Mouse (Mus musculus) gastrocnemius, postnatal 25 days (tissue): ENCODE results near the gene Spata9. TPM values are rescaled to one million over a fixed set of nuclear protein-coding genes. Genes with fewer than 3 reads are reported as not detected.
A peak's percentile ranks its signal among the peaks of the same experiment; 100 is the strongest.
"Not testable (repeated sequence)": the region's sequence is repeated elsewhere in the genome, so short reads cannot be mapped to it uniquely, and the experiment has no call there.

Source experiments
- DNase-seq: peaks from one replicate; pipeline ENCODE4 v3.0.0; 2022
- long read RNA-seq, 2 experiments: library from polyadenylated mRNA; stranded (forward); transcript quantifications; one replicate each; pipeline ENCODE4 v2.0.0; 2021
- total RNA-seq, 2 experiments: library from RNA; stranded (reverse); gene quantifications; 1 replicate in 1 of 2; 2 replicates in 1 of 2; pipeline ENCODE4 v1.2.3; 2021

The Spata9 gene
- not detected for total RNA-seq
- long read RNA-seq, experiment 1: 0 reads
- long read RNA-seq, experiment 2, partial matches to known transcripts: 0 of 1 reads
- long read RNA-seq, experiment 2, other reads (novel, unspliced or antisense): 1 of 1 reads

GRCm38 (mm10) chr13:75966850-75967249 lies at the start of gene Spata9:
Gene Spata9, plus strand, starts transcription at chr13:75967150.
- DNase-seq: no peak

- DNase-seq: no peak
Measured at GRCm38 (mm10) chr13:75927951-75928350, 39.0 kb upstream of the Spata9 start.

GRCm38 (mm10) chr13:75929071-75929470 lies 37.9 kb upstream of the Spata9 start:
- DNase-seq: not testable (repeated sequence)

- DNase-seq: no peak
Measured at GRCm38 (mm10) chr13:75930023-75930422, 36.9 kb upstream of the Spata9 start.

GRCm38 (mm10) chr13:75930660-75931059 lies 36.3 kb upstream of the Spata9 start:
- no peak for DNase-seq

GRCm38 (mm10) chr13:75931073-75931472 lies 35.9 kb upstream of the Spata9 start:
- no peak for DNase-seq

GRCm38 (mm10) chr13:75933287-75933686 lies 33.7 kb upstream of the Spata9 start:
- no peak for DNase-seq

- no peak for DNase-seq
Measured at GRCm38 (mm10) chr13:75938866-75939265, 28.1 kb upstream of the Spata9 start.

- DNase-seq: no peak
Measured at GRCm38 (mm10) chr13:75940791-75941517, 26.0 kb upstream of the Spata9 start.

GRCm38 (mm10) chr13:75941518-75942295 lies 25.2 kb upstream of the Spata9 start:
- no peak for DNase-seq

GRCm38 (mm10) chr13:75942731-75943130 lies 24.2 kb upstream of the Spata9 start:
- DNase-seq: no peak

- peak; percentile 72 for DNase-seq
Measured at GRCm38 (mm10) chr13:75943189-75944043, 23.5 kb upstream of the Spata9 start, which contains the start of gene Rhobtb3. Gene Rhobtb3, minus strand, starts transcription at chr13:75943925.

- no peak for DNase-seq
Measured at GRCm38 (mm10) chr13:75944044-75944820, 22.7 kb upstream of the Spata9 start.

GRCm38 (mm10) chr13:75950295-75950694 lies 16.7 kb upstream of the Spata9 start:
- no peak for DNase-seq

GRCm38 (mm10) chr13:75955357-75955992 lies 11.5 kb upstream of the Spata9 start:
- DNase-seq: no peak

GRCm38 (mm10) chr13:75974481-75974880 lies 7.5 kb downstream of the Spata9 start:
- DNase-seq: no peak

GRCm38 (mm10) chr13:75975629-75976028 lies 8.7 kb downstream of the Spata9 start:
- no peak for DNase-seq

GRCm38 (mm10) chr13:75976218-75976617 lies 9.3 kb downstream of the Spata9 start:
- DNase-seq: no peak

- DNase-seq: no peak
Measured at GRCm38 (mm10) chr13:75976649-75977048, 9.7 kb downstream of the Spata9 start.

GRCm38 (mm10) chr13:75981901-75982300 lies 15.0 kb downstream of the Spata9 start:
- DNase-seq: no peak

- DNase-seq: peak; percentile 53
Measured at GRCm38 (mm10) chr13:75988096-75988495, 21.1 kb downstream of the Spata9 start.
